Mouse (Mus musculus) ES-Bruce4 (cell line): Measurements from ENCODE around the gene 5730480H06Rik. TPM values are rescaled to one million over a fixed set of nuclear protein-coding genes. Genes with fewer than 3 reads are reported as not detected.

Experiments
- H3K27ac ChIP-seq: 2 replicates; pipeline ENCODE4 v1.5.1; 2012; ENCODE audit warnings: low read length, inconsistent platforms; ENCODE audit not compliant: insufficient read depth
- H3K27me3 ChIP-seq: 2 replicates; pipeline ENCODE4 v1.6.1; 2012; ENCODE audit warnings: mild to moderate bottlenecking, low read length, inconsistent platforms; ENCODE audit not compliant: control insufficient read depth, poor library complexity, insufficient read depth, severe bottlenecking
- H3K36me3 ChIP-seq: 2 replicates; pipeline ENCODE4 v1.6.1; 2012; ENCODE audit warnings: inconsistent platforms, mild to moderate bottlenecking, low read length, moderate library complexity; ENCODE audit not compliant: control insufficient read depth, poor library complexity, insufficient read depth, severe bottlenecking
- H3K4me1 ChIP-seq: one replicate; pipeline ENCODE4 v1.8.1; 2011; ENCODE audit warnings: low read length; ENCODE audit not compliant: control insufficient read depth, insufficient read depth
- H3K4me3 ChIP-seq: 2 replicates; pipeline ENCODE4 v1.5.1; 2011; ENCODE audit warnings: low read depth, mild to moderate bottlenecking, low read length
- H3K9ac ChIP-seq: 2 replicates; pipeline ENCODE4 v1.6.1; 2012; ENCODE audit warnings: low read depth, mild to moderate bottlenecking, inconsistent platforms; ENCODE audit not compliant: poor library complexity, severe bottlenecking
- H3K9me3 ChIP-seq: replicated peaks from 2 replicates; pipeline ENCODE4 v1.6.1; 2012; ENCODE audit warnings: mild to moderate bottlenecking, low read length, inconsistent platforms; ENCODE audit not compliant: control insufficient read depth, poor library complexity, insufficient read depth, severe bottlenecking
- CTCF ChIP-seq: IDR thresholded peaks from one replicate; pipeline ENCODE4 v1.8.1; 2011; ENCODE audit warnings: low read depth, low read length
- EP300 ChIP-seq: IDR thresholded peaks from 2 replicates; pipeline ENCODE4 v1.6.1; 2011; ENCODE audit warnings: low read depth, low read length; ENCODE audit not compliant: insufficient read depth
- POLR2A ChIP-seq: IDR thresholded peaks from one replicate; pipeline ENCODE4 v1.8.1; 2011; ENCODE audit warnings: low read length; ENCODE audit not compliant: insufficient read depth
- polyA plus RNA-seq: library from polyadenylated mRNA; stranded (reverse); fragments of >200 nt; gene quantifications from 2 replicates; pipeline ENCODE4 v1.2.4, GENCODE M21; 2011; ENCODE audit warnings: low read depth; ENCODE audit not compliant: missing spikeins, insufficient read depth, insufficient read length

The 5730480H06Rik gene
- 24.2 and 26.8 TPM in 2 replicates for polyA plus RNA-seq

DNA sequence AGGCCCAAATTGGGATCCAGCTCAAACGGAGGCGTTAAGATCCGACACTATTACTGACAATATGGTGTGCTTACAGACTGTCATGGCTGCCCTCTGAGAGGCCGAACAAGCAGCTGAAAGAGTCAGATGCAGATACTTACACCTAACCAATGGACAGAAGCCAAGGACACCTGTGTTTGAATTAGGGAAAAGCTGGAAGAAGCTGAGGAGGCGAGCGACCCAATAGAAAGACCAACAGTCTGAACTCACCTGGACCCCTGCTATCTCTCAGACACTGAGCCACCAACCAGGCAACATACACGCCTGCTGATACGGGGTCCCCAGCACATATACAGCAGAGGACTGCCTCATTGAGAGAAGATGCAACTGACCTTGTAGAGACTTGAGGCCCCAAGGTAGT is at the start of gene 5730480H06Rik:
Gene 5730480H06Rik, plus strand, starts transcription at position 301 of the 400 bp plus-strand sequence.
- Histone ChIP-seq H3K9me3 (no peaks in the 10 kb centered on the region), H3K9ac (no peak within 1 kb of the TSS), H3K27me3 (no peaks in the 10 kb centered on the region), H3K4me1 (peaks cover 2% of the 10 kb centered on the region), H3K4me3 (no peak within 1 kb of the TSS), H3K27ac (no peak within 1 kb of the TSS), H3K36me3 (no peaks in the 10 kb centered on the region)
- TF ChIP-seq EP300 (no peak), CTCF (no peak), POLR2A (no peak)

DNA sequence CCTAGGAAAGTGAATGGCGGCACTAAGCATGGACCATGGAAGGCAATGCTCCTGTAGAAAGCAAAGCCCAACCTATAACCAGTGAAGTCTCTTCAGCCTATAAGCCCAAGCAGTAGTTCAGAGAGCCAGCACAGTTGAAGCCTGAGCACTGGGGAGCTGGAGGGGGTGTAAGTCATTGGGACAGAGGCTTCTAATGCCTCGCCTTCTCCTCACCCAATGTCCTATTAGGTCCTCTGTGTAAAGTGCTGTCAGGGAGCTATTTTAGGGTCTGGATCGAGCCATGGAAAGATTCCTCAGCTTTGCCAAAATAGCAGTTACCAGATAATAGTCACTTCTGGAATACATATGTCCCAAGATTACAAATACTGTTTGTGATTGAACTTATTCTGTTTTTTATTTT is 26.6 kb upstream of the 5730480H06Rik start:
- Histone ChIP-seq H3K4me3 (no peak overlapping the region), H3K27me3 (no peaks in the 10 kb centered on the region), H3K36me3 (no peaks in the 10 kb centered on the region), H3K27ac (no peak overlapping the region), H3K4me1 (no peaks in the 10 kb centered on the region), H3K9me3 (no peaks in the 10 kb centered on the region), H3K9ac (no peak overlapping the region)
- TF ChIP-seq POLR2A (no peak), CTCF (no peak), EP300 (no peak)

DNA sequence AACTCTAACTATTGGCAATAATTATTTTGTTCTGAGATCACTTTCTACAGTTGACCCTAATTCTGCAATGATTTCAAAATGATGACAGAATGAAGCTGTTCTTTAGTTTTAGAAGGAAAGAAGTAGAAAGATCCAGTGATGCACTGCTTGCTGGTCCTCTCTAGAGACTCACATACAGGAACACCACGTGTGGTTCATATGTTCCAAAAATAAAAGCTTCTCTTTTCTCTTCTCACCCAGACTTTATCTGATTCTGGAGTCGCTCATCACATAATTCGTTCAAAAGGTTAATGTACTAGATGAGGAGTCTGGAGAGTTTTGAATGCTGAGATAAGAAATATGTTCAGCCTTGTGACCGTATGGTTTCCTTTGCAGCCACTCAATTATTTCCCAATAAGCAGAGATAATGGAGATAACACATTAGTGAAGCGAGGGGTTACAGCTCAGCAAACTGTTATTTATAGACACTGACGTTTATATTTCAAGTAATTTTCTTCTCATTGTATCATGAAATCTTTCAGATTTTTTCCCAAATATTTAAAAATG is 12.6 kb upstream of the 5730480H06Rik start:
- no peak for TF ChIP-seq POLR2A
- no peak for TF ChIP-seq EP300
- TF ChIP-seq CTCF = no peak
- Histone ChIP-seq H3K27me3 (no peaks in the 10 kb centered on the region), H3K27ac (no peak overlapping the region), H3K4me3 (no peak overlapping the region), H3K9me3 (no peaks in the 10 kb centered on the region), H3K4me1 (no peaks in the 10 kb centered on the region), H3K36me3 (no peaks in the 10 kb centered on the region), H3K9ac (no peak overlapping the region)

DNA sequence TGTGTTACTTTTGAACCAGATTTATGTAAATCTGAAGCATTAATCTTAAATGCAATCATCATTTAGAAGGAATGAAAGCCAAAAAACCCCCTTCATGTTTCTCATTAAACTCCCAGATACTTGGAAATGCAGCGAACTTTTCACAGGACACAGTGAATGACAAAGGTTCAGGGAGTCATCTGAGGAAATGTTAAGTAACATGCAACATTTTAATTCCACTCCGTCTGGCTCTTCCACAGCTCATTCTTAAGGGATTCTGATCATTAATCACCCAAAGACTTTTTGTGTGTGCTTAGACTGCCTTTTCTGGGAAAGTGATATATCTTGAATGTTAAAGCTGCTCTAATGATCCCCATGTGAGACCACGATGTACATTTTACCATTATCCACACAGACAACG is 7.2 kb upstream of the 5730480H06Rik start:
- Histone ChIP-seq H3K4me1 (no peaks in the 10 kb centered on the region), H3K9me3 (no peaks in the 10 kb centered on the region), H3K27ac (no peak overlapping the region), H3K4me3 (no peak overlapping the region), H3K36me3 (no peaks in the 10 kb centered on the region), H3K9ac (no peak overlapping the region), H3K27me3 (no peaks in the 10 kb centered on the region)
- no peak for TF ChIP-seq CTCF
- no peak for TF ChIP-seq EP300
- TF ChIP-seq POLR2A = no peak

DNA sequence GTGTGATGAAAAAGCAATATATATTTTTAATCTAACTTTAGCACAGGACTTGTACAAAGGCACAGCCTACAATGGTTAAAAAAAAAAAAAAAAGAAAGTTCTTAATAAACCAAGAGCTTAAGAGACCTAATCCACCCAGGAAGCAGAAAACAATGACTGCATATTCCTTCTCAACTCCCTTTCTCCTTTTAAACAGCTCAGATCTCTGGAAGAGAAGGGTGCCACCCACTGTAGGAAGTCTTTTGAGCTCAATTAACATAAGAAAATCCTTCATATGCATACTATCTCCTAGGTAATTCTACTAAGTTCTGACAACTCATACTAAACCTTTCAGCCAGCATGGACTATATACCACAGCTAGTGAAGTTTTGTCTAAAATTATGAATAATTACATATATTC is 1.5 kb upstream of the 5730480H06Rik start:
- Histone ChIP-seq H3K27me3 (no peaks in the 10 kb centered on the region), H3K27ac (no peak overlapping the region), H3K9ac (no peak overlapping the region), H3K4me1 (no peaks in the 10 kb centered on the region), H3K36me3 (no peaks in the 10 kb centered on the region), H3K4me3 (no peak overlapping the region), H3K9me3 (no peaks in the 10 kb centered on the region)
- TF ChIP-seq POLR2A = no peak
- no peak for TF ChIP-seq CTCF
- TF ChIP-seq EP300 = no peak

DNA sequence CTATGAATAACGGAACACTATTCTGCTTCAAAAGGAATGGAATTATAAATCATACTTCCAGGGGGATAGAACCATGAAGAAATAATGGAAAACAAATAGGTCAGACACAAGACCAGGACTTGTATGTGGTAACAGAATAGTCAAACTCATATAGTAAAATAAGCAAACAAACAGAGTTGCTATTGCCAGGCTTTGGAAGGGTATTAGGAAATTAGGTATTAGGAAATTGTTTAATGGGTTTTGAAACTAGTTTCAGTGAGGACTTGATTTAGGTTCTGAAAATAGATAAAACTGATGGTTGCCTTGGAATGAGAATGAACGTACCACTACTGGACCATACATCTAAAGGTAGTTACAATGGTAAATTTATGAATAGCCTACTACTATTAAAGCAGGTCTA is 2.0 kb downstream of the 5730480H06Rik start:
- no peak for TF ChIP-seq POLR2A
- no peak for TF ChIP-seq CTCF
- TF ChIP-seq EP300 = no peak
- no peaks in the 10 kb centered on the region for H3K9me3 ChIP-seq
- no peak overlapping the region for H3K9ac ChIP-seq
- no peaks in the 10 kb centered on the region for H3K36me3 ChIP-seq
- no peak overlapping the region for H3K27ac ChIP-seq
- H3K4me1 ChIP-seq = peaks cover 2% of the 10 kb centered on the region
- H3K4me3 ChIP-seq = no peak overlapping the region
- H3K27me3 ChIP-seq = no peaks in the 10 kb centered on the region
